Mouse (Mus musculus) spleen, postnatal 4 days (tissue): ENCODE measurements at regions not wholly inside any gene's neighbourhood (a gene's known extent, or its start where the extent isn't known, plus 50 kb on each side); places are given as distances from the start of the nearest gene placed in this dataset.

ENCODE experiments used
- DNase-seq, 2 experiments: peaks; one replicate each; pipeline ENCODE4 v3.0.0; 2022; ENCODE audit warnings: low spot score in 2 of 2

- DNase-seq, result no peak
Observed at GRCm38 (mm10) chr14:76791811-76792571, 235.3 kb upstream of the Serp2 start.

- DNase-seq, result no peak
Observed at GRCm38 (mm10) chr14:76789376-76789775, 232.7 kb upstream of the Serp2 start.

GRCm38 (mm10) chr14:76787601-76788000, 230.9 kb upstream of the Serp2 start:
- no peak for DNase-seq

- no peak for DNase-seq
Observed at GRCm38 (mm10) chr14:76786214-76786613, 229.5 kb upstream of the Serp2 start.

GRCm38 (mm10) chr14:76781524-76781880, 224.8 kb upstream of the Serp2 start:
- DNase-seq, result no peak

- DNase-seq, result no peak
Observed at GRCm38 (mm10) chr14:76780572-76781523, 224.2 kb upstream of the Serp2 start.

GRCm38 (mm10) chr14:76778541-76779399, 222.1 kb upstream of the Serp2 start:
- no peak for DNase-seq

- no peak for DNase-seq
Observed at GRCm38 (mm10) chr14:76775387-76775924, 218.8 kb upstream of the Serp2 start.

- no peak for DNase-seq
Observed at GRCm38 (mm10) chr14:76772781-76773438, 216.2 kb upstream of the Serp2 start.

GRCm38 (mm10) chr14:76770106-76770505, 213.4 kb upstream of the Serp2 start:
- no peak for DNase-seq

- DNase-seq, result no peak
Observed at GRCm38 (mm10) chr14:76767301-76767700, 210.6 kb upstream of the Serp2 start.

- no peak for DNase-seq
Observed at GRCm38 (mm10) chr14:76766186-76766713, 209.6 kb upstream of the Serp2 start.

- no peak for DNase-seq
Observed at GRCm38 (mm10) chr14:76765094-76765504, 208.4 kb upstream of the Serp2 start.

- DNase-seq, result no peak
Observed at GRCm38 (mm10) chr14:76764390-76764796, 207.7 kb upstream of the Serp2 start.

- DNase-seq, result no peak
Observed at GRCm38 (mm10) chr14:76763539-76763938, 206.8 kb upstream of the Serp2 start.

- no peak for DNase-seq
Observed at GRCm38 (mm10) chr14:76762777-76763176, 206.1 kb upstream of the Serp2 start.

GRCm38 (mm10) chr14:76761691-76762090, 205.0 kb upstream of the Serp2 start:
- no peak for DNase-seq

GRCm38 (mm10) chr14:76761274-76761673, 204.6 kb upstream of the Serp2 start:
- no peak for DNase-seq

GRCm38 (mm10) chr14:76760509-76761023, 203.9 kb upstream of the Serp2 start:
- DNase-seq, result no peak

GRCm38 (mm10) chr14:76759377-76759776, 202.7 kb upstream of the Serp2 start:
- DNase-seq, result no peak
